Mouse (Mus musculus) MEL (cell line): ENCODE data around the gene Gm10031.

Experiments used
- CHD2 ChIP-seq: IDR thresholded peaks from 2 replicates; pipeline ENCODE4 v1.6.1; 2011; ENCODE audit warnings: low read length, improper control_type of control experiment
- CTCF ChIP-seq, 3 experiments: IDR thresholded peaks in 2 of 3; conservative IDR thresholded peaks in 1 of 3; 2 replicates each; pipeline ENCODE4 v1.5.1; 2011 to 2012; ENCODE audit warnings: low read length in 3 of 3, low read depth in 2 of 3, mild to moderate bottlenecking in 2 of 3, improper control_type of control experiment in 1 of 3, inconsistent platforms in 1 of 3, mixed read lengths in 1 of 3, moderate library complexity in 1 of 3; ENCODE audit not compliant: control insufficient read depth in 1 of 3, insufficient read depth in 1 of 3, poor library complexity in 1 of 3, severe bottlenecking in 1 of 3
- E2F4 ChIP-seq: IDR thresholded peaks from 2 replicates; pipeline ENCODE4 v1.6.1; 2011; ENCODE audit warnings: low read depth, low read length, improper control_type of control experiment, borderline replicate concordance
- EP300 ChIP-seq, 2 experiments: IDR thresholded peaks; 2 replicates each; pipeline ENCODE4 v1.6.1; 2011; ENCODE audit warnings: improper control_type of control experiment in 2 of 2, low read length in 2 of 2, low read depth in 1 of 2, mild to moderate bottlenecking in 1 of 2
- GATA1 ChIP-seq: IDR thresholded peaks from 2 replicates; pipeline ENCODE4 v1.6.1; 2011; ENCODE audit warnings: low read depth, low read length, improper control_type of control experiment
- POLR2AphosphoS2 ChIP-seq: IDR thresholded peaks from 2 replicates; pipeline ENCODE4 v1.6.1; 2011; ENCODE audit warnings: low read length, improper control_type of control experiment
- POLR2AphosphoS5 ChIP-seq: IDR thresholded peaks from 2 replicates; pipeline ENCODE4 v1.6.1; 2012; ENCODE audit warnings: low read depth, borderline replicate concordance, mild to moderate bottlenecking, inconsistent platforms, low read length, moderate library complexity, mixed read lengths
- USF1 ChIP-seq: IDR thresholded peaks from 2 replicates; pipeline ENCODE4 v1.6.1; 2014; ENCODE audit warnings: low read depth, mild to moderate bottlenecking, inconsistent platforms, low read length, improper control_type of control experiment, moderate library complexity
- ZC3H11A ChIP-seq: IDR thresholded peaks from 2 replicates; pipeline ENCODE4 v1.6.1; 2012; ENCODE audit warnings: low read depth, mild to moderate bottlenecking, inconsistent platforms, low read length, improper control_type of control experiment

DNA sequence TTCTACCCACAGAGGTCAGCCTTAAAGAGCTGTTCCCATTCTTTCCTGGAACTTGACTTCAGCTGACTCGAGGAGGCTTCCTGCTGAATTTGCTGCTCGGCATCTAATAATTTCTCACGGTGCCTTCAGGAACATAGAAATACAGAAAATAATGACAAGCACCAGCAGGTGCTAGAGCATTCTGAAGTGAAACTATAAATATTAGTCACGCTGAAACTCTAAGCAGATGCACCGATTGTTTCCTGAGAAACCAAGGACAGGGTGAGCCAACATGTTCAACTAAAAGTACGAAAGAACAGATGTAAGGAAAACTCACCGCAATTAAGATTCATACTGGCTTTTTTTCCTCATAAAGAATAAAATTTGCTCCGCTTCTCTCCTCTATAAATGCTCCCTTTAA lies 28.8 kb upstream of the Gm10031 start:
- TF ChIP-seq CTCF (IDR thresholded peaks at IDR 0.05 in 2 of 3, conservative IDR thresholded peaks at IDR 0.05 in 1 of 3; ENCODE audit: control insufficient read depth in 1 of 3, insufficient read depth in 1 of 3, low read depth in 2 of 3, low read length in 3 of 3, poor library complexity in 1 of 3, severe bottlenecking in 1 of 3), result no peak
- no peak for TF ChIP-seq EP300 (IDR thresholded peaks at IDR 0.05; ENCODE audit: low read depth in 1 of 2, low read length in 2 of 2)
- TF ChIP-seq ZC3H11A, result no peak
- TF ChIP-seq POLR2AphosphoS2, result no peak
- TF ChIP-seq USF1, result no peak
- no peak for TF ChIP-seq E2F4
- TF ChIP-seq GATA1, result no peak
- no peak for TF ChIP-seq POLR2AphosphoS5
- TF ChIP-seq CHD2, result no peak
